Mouse (Mus musculus) embryonic facial prominence, embryonic 11.5 days (tissue): ENCODE measurements at regions not wholly inside any gene's neighbourhood (a gene's known extent, or its start where the extent isn't known, plus 50 kb on each side); places are given as distances from the start of the nearest gene placed in this dataset.

ENCODE experiments used
- ATAC-seq: fragments of 200-750 bp; cut with Nextera tagmentation; replicated peaks from 2 replicates; pipeline ENCODE4 v1.8.0; 2017; ENCODE audit warnings: low read depth; ENCODE audit not compliant: insufficient number of reproducible peaks, low FRiP score, low TSS enrichment
- DNase-seq: peaks from one replicate; pipeline ENCODE4 v3.0.0-alpha.2; 2015; ENCODE audit warnings: low spot score
- H3K27ac ChIP-seq: fragments of 300-500 bp; sonication (generic); replicated peaks from 2 replicates; pipeline ENCODE4 v1.5.1; 2014; ENCODE audit warnings: mild to moderate bottlenecking, low read depth, low read length, control low read depth
- H3K27me3 ChIP-seq: fragments of 300-500 bp; sonication (generic); 2 replicates; pipeline ENCODE4 v1.6.1; 2014; ENCODE audit warnings: mild to moderate bottlenecking, low read length, moderate library complexity, mixed read lengths; ENCODE audit not compliant: control insufficient read depth, insufficient read depth
- H3K36me3 ChIP-seq: fragments of 300-500 bp; sonication (generic); replicated peaks from 2 replicates; pipeline ENCODE4 v1.6.1; 2014; ENCODE audit warnings: low read depth, mild to moderate bottlenecking, low read length, moderate library complexity, mixed read lengths; ENCODE audit not compliant: control insufficient read depth, insufficient read depth
- H3K4me1 ChIP-seq: fragments of 300-500 bp; sonication (generic); 2 replicates; pipeline ENCODE4 v1.6.1; 2014; ENCODE audit warnings: low read length, mixed read lengths; ENCODE audit not compliant: control insufficient read depth, insufficient read depth
- H3K4me2 ChIP-seq: fragments of 300-500 bp; sonication (generic); 2 replicates; pipeline ENCODE4 v1.6.1; 2014; ENCODE audit warnings: low read depth, mild to moderate bottlenecking, control low read depth, low read length, moderate library complexity
- H3K4me3 ChIP-seq: fragments of 300-500 bp; sonication (generic); 2 replicates; pipeline ENCODE4 v1.5.1; 2014; ENCODE audit warnings: low read depth, low read length, control low read depth
- H3K9ac ChIP-seq: fragments of 300-500 bp; sonication (generic); replicated peaks from 2 replicates; pipeline ENCODE4 v1.6.1; 2014; ENCODE audit warnings: mild to moderate bottlenecking, control low read depth, low read length
- H3K9me3 ChIP-seq: fragments of 300-500 bp; sonication (generic); replicated peaks from 2 replicates; pipeline ENCODE4 v1.6.1; 2016; ENCODE audit warnings: mild to moderate bottlenecking, low read length, inconsistent platforms, mixed read lengths; ENCODE audit not compliant: control insufficient read depth
- WGBS: fragments of 180-500 bp; shearing (Covaris S2); extraction: QIAGEN DNeasy Blood & Tissue Kit; methylation state at CpG from one replicate; pipeline ENCODE4 v1.1.7; 2014; 5-methylcytosine and 5-hydroxymethylcytosine counted together

DNA sequence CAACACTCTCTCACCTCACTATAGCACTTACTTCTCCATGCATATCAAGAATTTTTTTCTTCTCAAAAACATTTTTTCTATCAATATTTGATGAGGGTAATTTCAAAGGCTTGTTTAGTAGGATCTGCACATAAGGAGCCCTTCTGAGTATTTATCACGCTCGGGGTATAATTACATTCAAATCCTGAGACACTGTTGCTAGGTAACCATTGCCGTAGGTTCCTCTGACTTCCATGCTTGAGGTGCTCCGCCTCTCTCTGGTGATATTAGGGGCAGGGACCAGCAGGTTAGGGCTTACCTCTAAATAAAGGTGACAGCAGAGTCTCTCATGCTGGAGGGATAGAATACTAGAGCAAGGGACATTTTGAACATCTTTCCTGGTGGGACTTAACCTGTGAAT is 54.4 kb upstream of the 9630041A04Rik start:
- Histone ChIP-seq H3K4me1 (no peaks in the 10 kb centered on the region), H3K36me3 (no peaks in the 10 kb centered on the region), H3K9ac (no peak overlapping the region), H3K27ac (no peak overlapping the region), H3K4me2 (no peak overlapping the region), H3K9me3 (no peaks in the 10 kb centered on the region), H3K27me3 (no peaks in the 10 kb centered on the region), H3K4me3 (no peak overlapping the region)
- ATAC-seq (no peak), DNase-seq (no peak)
- 48% methylated on average over 4 of the region's 4 CpGs for WGBS

DNA sequence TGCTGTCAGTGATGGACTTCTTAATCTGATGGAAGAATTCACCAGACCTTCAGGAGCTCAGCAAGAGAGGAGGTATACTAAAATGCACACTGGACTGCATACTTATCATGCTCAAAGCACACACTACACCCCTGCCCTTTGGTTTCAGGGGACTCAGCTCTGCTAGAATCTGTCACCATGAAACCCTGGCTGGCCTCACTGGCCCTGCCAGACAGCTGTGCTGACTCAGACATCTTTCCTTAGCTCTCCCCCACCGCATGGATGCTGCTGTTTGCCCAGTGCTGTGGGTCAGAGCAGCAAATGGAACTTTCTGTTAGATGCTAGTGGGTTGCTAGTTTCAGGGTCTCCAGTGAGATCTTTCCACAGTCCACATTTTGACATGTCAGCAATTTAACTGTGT is 64.9 kb upstream of the 9630041A04Rik start:
- Histone ChIP-seq H3K9me3 (no peaks in the 10 kb centered on the region), H3K27ac (no peak overlapping the region), H3K4me3 (no peak overlapping the region), H3K4me2 (no peak overlapping the region), H3K9ac (no peak overlapping the region), H3K4me1 (no peaks in the 10 kb centered on the region), H3K27me3 (no peaks in the 10 kb centered on the region), H3K36me3 (no peaks in the 10 kb centered on the region)
- ATAC-seq (no peak), DNase-seq (no peak)
- WGBS, result 62% methylated on average over 1 of the region's 1 CpGs

DNA sequence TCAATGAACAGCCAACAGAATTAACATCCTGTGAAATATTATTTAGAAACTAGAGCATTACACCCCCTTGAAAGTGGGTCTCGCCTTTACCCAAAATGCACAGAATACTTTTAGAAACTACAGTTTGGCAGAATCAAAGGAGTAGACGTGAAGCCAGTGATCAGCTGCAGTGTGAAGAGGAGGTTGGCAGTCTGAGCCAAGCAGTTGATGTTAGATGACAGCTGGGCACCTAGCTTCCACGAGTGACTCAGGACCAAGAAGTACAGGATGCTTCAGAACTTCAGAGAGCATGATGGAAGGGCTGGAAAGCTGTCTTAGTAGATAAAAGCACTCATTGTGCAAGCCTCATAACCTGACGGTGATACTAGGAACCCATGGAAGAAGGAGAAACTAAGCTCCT is 65.6 kb upstream of the 9630041A04Rik start:
- ATAC-seq (no peak), DNase-seq (no peak)
- H3K27ac ChIP-seq, result no peak overlapping the region
- H3K36me3 ChIP-seq, result no peaks in the 10 kb centered on the region
- H3K9me3 ChIP-seq, result no peaks in the 10 kb centered on the region
- no peaks in the 10 kb centered on the region for H3K27me3 ChIP-seq
- no peak overlapping the region for H3K9ac ChIP-seq
- H3K4me2 ChIP-seq, result no peak overlapping the region
- H3K4me1 ChIP-seq, result no peaks in the 10 kb centered on the region
- no peak overlapping the region for H3K4me3 ChIP-seq
- 65% methylated on average over 4 of the region's 4 CpGs for WGBS

DNA sequence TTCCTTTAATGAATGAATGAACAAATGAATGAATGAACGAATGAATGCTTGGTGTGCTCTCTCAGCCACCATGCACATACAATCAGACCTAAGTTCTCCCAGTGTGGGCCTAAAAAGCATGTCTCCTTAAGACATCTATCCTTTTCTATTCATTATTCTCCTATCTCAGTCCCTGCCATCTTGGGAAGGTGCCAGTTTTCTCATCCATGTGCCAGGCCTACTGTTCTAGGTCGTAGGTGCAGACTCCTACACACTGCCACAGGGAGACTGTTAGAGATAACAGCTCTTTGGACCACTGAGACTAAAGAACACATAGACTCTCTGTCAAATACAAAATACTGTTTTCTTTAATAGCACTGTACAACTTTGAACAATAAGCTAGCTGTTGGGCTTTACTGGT is 66.2 kb upstream of the 9630041A04Rik start:
- no peaks in the 10 kb centered on the region for H3K9me3 ChIP-seq
- ATAC-seq, result no peak
- no peak overlapping the region for H3K4me2 ChIP-seq
- no peak overlapping the region for H3K4me3 ChIP-seq
- no peak overlapping the region for H3K27ac ChIP-seq
- no peaks in the 10 kb centered on the region for H3K4me1 ChIP-seq
- no peaks in the 10 kb centered on the region for H3K27me3 ChIP-seq
- no peaks in the 10 kb centered on the region for H3K36me3 ChIP-seq
- no peak overlapping the region for H3K9ac ChIP-seq
- WGBS, result 83% methylated on average over 2 of the region's 2 CpGs
- no peak for DNase-seq

DNA sequence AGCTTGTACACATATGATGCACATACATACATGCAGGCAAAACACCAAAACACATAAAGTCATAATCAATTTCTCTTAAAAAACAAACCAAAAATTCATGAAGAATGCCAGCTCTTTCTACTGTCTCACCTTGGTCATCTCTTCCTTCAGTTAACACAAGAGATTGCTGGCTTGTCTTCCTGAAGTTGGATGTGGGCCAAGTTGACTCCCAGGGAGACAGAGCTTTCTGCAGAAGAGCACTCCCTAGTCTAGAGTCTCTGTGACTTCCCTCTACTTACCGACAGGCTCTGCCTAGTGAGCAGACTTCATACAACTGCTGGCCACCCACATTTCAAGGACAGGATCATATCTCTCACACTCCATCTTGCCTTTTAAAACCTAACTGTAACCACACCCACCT is 70.7 kb upstream of the 9630041A04Rik start:
- Histone ChIP-seq H3K9me3 (no peaks in the 10 kb centered on the region), H3K27ac (no peak overlapping the region), H3K4me3 (no peak overlapping the region), H3K27me3 (no peaks in the 10 kb centered on the region), H3K9ac (no peak overlapping the region), H3K36me3 (no peaks in the 10 kb centered on the region), H3K4me1 (no peaks in the 10 kb centered on the region), H3K4me2 (no peak overlapping the region)
- ATAC-seq (no peak), DNase-seq (no peak)
- 84% methylated on average over 1 of the region's 1 CpGs for WGBS

DNA sequence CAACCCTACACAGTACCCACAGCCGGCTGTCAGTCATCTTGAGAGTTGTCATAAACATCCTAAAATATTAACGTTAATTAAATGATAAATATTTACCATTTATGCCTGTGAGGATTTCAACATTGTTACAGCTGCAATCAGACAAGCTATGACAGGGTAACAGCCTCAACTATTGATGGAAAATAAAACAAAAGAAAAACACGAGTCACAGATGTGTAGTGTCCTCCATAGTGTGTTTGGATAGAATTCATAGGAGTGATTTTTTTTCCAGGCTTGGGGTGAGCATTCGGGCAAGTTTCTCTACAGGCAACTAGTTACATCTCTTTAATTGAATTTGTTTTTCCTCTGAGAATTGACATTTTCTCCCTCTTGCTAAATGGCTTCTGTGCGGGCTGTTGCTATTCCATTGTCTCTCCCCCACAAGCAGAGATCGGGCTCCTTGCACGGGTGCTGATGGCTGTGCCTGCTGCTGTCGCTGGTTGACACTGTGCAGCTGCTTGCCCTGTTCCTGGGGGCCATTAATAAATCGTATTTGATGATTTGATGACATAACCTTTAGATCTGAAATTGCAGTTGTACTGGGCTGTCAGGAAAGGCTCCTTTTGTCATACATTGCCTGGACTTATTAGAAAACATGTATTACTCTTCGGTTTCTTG is 120.6 kb upstream of the 9630041A04Rik start:
- H3K4me3 ChIP-seq, result no peak overlapping the region
- no peak overlapping the region for H3K9ac ChIP-seq
- no peak for ATAC-seq
- no peaks in the 10 kb centered on the region for H3K36me3 ChIP-seq
- no peak for DNase-seq
- WGBS, result 62% methylated on average over 10 of the region's 10 CpGs
- H3K4me2 ChIP-seq, result no peak overlapping the region
- H3K27me3 ChIP-seq, result no peaks in the 10 kb centered on the region
- H3K27ac ChIP-seq, result no peak overlapping the region
- H3K4me1 ChIP-seq, result no peaks in the 10 kb centered on the region; the same call in 1 of the 2 replicates
- H3K9me3 ChIP-seq, result no peaks in the 10 kb centered on the region

DNA sequence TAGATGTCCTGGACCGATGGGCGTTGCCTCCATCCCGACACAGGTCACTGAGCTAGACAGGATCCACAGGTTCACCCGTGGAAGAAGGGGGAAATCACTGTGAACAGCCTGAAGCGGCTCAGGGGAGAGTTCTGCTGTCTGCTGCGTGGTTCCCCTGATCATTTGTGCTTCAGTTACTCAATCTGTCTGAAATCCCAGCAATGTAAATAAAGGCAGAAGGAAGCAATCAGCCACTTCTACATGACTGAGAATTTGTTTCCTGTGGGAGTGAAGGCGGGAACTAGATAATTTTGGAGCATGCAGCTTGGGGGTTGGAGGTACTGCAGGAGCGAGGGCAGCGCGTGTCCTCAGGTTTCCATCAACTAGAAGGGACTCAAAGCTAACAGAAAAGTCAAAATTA is 122.3 kb upstream of the 9630041A04Rik start:
- Histone ChIP-seq H3K4me3 (no peak overlapping the region), H3K4me1 (no peaks in the 10 kb centered on the region; the same call in 1 of the 2 replicates), H3K9ac (no peak overlapping the region), H3K36me3 (no peaks in the 10 kb centered on the region), H3K27ac (no peak overlapping the region), H3K9me3 (no peaks in the 10 kb centered on the region), H3K4me2 (no peak overlapping the region; the same call in 1 of the 2 replicates), H3K27me3 (no peaks in the 10 kb centered on the region)
- WGBS, result 44% methylated on average over 10 of the region's 10 CpGs
- ATAC-seq, result no peak; the same call in 1 of the 2 replicates
- DNase-seq, result peak; percentile 65

DNA sequence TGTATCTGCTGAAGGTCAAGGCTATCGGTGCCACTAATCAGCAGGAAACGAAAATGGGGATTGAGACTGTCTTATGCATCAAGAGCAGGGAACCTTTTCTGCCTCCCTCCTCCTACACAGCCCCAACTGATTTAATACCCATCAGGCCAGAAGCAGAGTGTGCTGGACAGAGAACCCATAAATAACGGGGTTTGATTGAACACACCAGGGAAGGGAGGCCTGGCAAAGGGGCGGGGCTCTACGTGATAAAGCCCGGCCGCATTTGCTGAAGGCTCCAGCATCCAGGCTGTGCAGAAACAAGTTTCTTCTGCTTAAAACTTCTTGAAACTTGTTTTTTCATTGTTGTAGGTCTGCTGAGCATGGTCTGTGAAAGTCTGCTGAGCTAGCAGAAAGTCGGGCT is 127.4 kb upstream of the 9630041A04Rik start:
- Histone ChIP-seq H3K4me2 (no peak overlapping the region), H3K9ac (no peak overlapping the region), H3K27ac (no peak overlapping the region), H3K4me3 (no peak overlapping the region), H3K9me3 (no peaks in the 10 kb centered on the region), H3K27me3 (no peaks in the 10 kb centered on the region), H3K4me1 (no peaks in the 10 kb centered on the region; the same call in 1 of the 2 replicates), H3K36me3 (no peaks in the 10 kb centered on the region)
- 79% methylated on average over 8 of the region's 8 CpGs for WGBS
- DNase-seq (no peak), ATAC-seq (no peak)
